ENCODE assay signal across 8 mouse cellular contexts in the genomic region with DNA sequence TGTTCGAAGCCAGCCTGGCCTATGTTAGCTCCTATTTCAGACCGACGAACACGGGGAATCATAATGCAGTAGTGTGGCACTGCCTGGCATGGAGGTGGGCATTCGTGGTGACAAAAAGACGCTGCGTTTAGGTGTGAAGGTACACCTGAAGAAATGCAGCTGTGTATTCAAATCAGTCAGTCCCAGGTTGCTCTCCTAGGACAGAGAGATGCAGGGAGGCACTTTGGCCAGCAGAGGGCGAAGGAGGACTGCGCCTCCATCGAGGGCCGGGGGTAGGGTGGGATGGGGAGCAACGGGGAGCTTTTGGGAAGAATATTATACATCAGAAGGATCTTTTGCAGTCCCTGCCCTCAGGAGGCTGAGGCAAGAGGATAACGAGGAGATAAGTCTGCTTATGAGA. TPM values are rescaled to one million over a fixed set of nuclear protein-coding genes. Genes with fewer than 3 reads are reported as not detected.
DNase-seq lines count a peak whose midpoint lies in the region; ATAC-seq and TF ChIP-seq lines count a peak whose summit lies in the region.
"Had no signal": no experiment of that assay in that cellular context is flagged by ENCODE, and none has a peak within 500 bp of the region (broad histone marks: within the 10 kb centered on the region; RNA-seq: fewer than 3 reads in every experiment).

No protein-coding gene starts in this region.

- no peaks in the 10 kb centered on the region for H3K9me3 ChIP-seq in kidney, embryonic 14.5 days (ENCODE audit: control insufficient read depth, low read length)
- H3K9me3 ChIP-seq: neural tube, embryonic 12.5 days had no signal

- no peaks in the 10 kb centered on the region for H3K4me1 ChIP-seq in kidney, adult 2 months (ENCODE audit: control insufficient read depth, insufficient read depth, low read length)
- H3K4me1 ChIP-seq in kidney, embryonic 14.5 days (ENCODE audit: control insufficient read depth, insufficient read depth, low read length) = no peaks in the 10 kb centered on the region
- no peaks in the 10 kb centered on the region for H3K4me1 ChIP-seq in cortical plate, adult 2 months (ENCODE audit: control insufficient read depth, insufficient read depth, low read length)

- no peak; the same call in 1 of the 2 replicates for ATAC-seq in kidney, embryonic 14.5 days (ENCODE audit: low FRiP score, low TSS enrichment)
- peak; percentile 54 for ATAC-seq in inflammation-experienced regulatory T-cells, adult 6 months
- ATAC-seq in neutrophil, adult 5-6 weeks (ENCODE audit: extremely low read depth, insufficient number of reproducible peaks, low FRiP score, poor library complexity, severe bottlenecking) = peak; percentile 69

- no peaks in the 10 kb centered on the region for H3K27me3 ChIP-seq in kidney, adult 2 months (replicated peaks; ENCODE audit: control insufficient read depth, insufficient read depth, low read length)
- H3K27me3 ChIP-seq in kidney, embryonic 14.5 days (ENCODE audit: control insufficient read depth, insufficient read depth, low read length) = peaks cover 10% of the 10 kb centered on the region

- no peak for TF ChIP-seq POLR2A in kidney, adult 2 months (IDR thresholded peaks at IDR 0.05; ENCODE audit: low read depth, low read length)
- no peak for TF ChIP-seq POLR2A in cortical plate, adult 2 months (IDR thresholded peaks at IDR 0.05; ENCODE audit: extremely low read depth, insufficient read depth, low read length)

- TF ChIP-seq CTCF in kidney, adult 2 months (conservative IDR thresholded peaks at IDR 0.05; ENCODE audit: insufficient read depth, insufficient read length, low read depth, low read length) = peak; percentile 83
- TF ChIP-seq CTCF in cortical plate, adult 2 months (IDR thresholded peaks at IDR 0.05; ENCODE audit: extremely low read depth, insufficient read depth, low read length) = peak; percentile 81

- H3K4me3 ChIP-seq in kidney, adult 2 months (ENCODE audit: insufficient read depth, low read depth, low read length) = no peak overlapping the region
- no peak overlapping the region for H3K4me3 ChIP-seq in kidney, embryonic 14.5 days (ENCODE audit: low read length)
- no peak overlapping the region for H3K4me3 ChIP-seq in cortical plate, adult 2 months (ENCODE audit: insufficient read depth, low read length)
- H3K4me3 ChIP-seq: neural tube, embryonic 12.5 days had no signal

- no peak overlapping the region for H3K27ac ChIP-seq in kidney, adult 2 months (ENCODE audit: insufficient read depth, low read depth, low read length)
- no peak overlapping the region for H3K27ac ChIP-seq in kidney, embryonic 14.5 days (ENCODE audit: low read depth, low read length)
- H3K27ac ChIP-seq in cortical plate, adult 2 months (ENCODE audit: insufficient read depth, low read length) = no peak overlapping the region
- H3K27ac ChIP-seq: neural tube, embryonic 12.5 days had no signal

- no peak overlapping the region for H3K4me2 ChIP-seq in kidney, embryonic 14.5 days (replicated peaks; ENCODE audit: low read depth, low read length)
- H3K4me2 ChIP-seq: neural tube, embryonic 12.5 days had no signal

- H3K36me3 ChIP-seq in kidney, adult 2 months (ENCODE audit: control insufficient read depth, insufficient read depth, low read length) = no peaks in the 10 kb centered on the region
- no peaks in the 10 kb centered on the region for H3K36me3 ChIP-seq in kidney, embryonic 14.5 days (ENCODE audit: control insufficient read depth, insufficient read depth, low read length)
- H3K36me3 ChIP-seq: neural tube, embryonic 12.5 days had no signal

- DNase-seq in kidney, adult 2 months = peak; percentile 37
- DNase-seq in 3134 (ENCODE audit: extremely low read depth, insufficient read length, low spot score) = peak; percentile 55
- peak; percentile 71 to 72 for DNase-seq in B cell, adult 2 months

- WGBS in kidney, adult 2 months = 21% methylated on average over 13 of the region's 13 CpGs
- 21% methylated on average over 13 of the region's 13 CpGs for WGBS in kidney, embryonic 14.5 days

- H3K9ac ChIP-seq in kidney, embryonic 14.5 days (ENCODE audit: low read depth, low read length) = no peak overlapping the region
- H3K9ac ChIP-seq: neural tube, embryonic 12.5 days had no signal

RNA-seq across cellular contexts. Expression of a gene that starts 5.9 kb away (rescaled TPM):
- 10.4 and 13.2 TPM in 2 replicates for polyA plus RNA-seq in kidney, adult 2 months (2012; rRNA removed)
- 40.4 and 40.8 TPM in 2 replicates for polyA plus RNA-seq in kidney, embryonic 14.5 days (2014; fragmentation: Nextera tagmentation; extraction: Ambion mirVana)
- 1.4 and 1.8 TPM in 2 replicates for polyA plus RNA-seq in cortical plate, adult 2 months (2012; rRNA removed)
- not detected for polyA plus RNA-seq in inflammation-experienced regulatory T-cells, adult 6 months (2017; shearing (Covaris generic))
- 2.9 and 3.1 TPM in 2 replicates for total RNA-seq in neutrophil, adult 5-6 weeks (2017)

RNA-seq across cellular contexts. Expression of a gene that starts 39.4 kb away (rescaled TPM):
- polyA plus RNA-seq in kidney, adult 2 months (2012; rRNA removed) = 26.5 and 31.5 TPM in 2 replicates
- polyA plus RNA-seq in kidney, embryonic 14.5 days (2014; fragmentation: Nextera tagmentation; extraction: Ambion mirVana) = 10.8 and 17.4 TPM in 2 replicates
- polyA plus RNA-seq in cortical plate, adult 2 months (2012; rRNA removed) = 62.9 and 63.2 TPM in 2 replicates
- polyA plus RNA-seq in inflammation-experienced regulatory T-cells, adult 6 months (2017; shearing (Covaris generic)) = 10 to 100 TPM in 2 of 3 experiments, 1 to 10 TPM in 1; 9.6 to 16.5 (median 12.2) TPM
- total RNA-seq in neutrophil, adult 5-6 weeks (2017) = 9.5 and 9.7 TPM in 2 replicates

RNA-seq across cellular contexts. Expression of a gene that starts 39.7 kb away (rescaled TPM):
- polyA plus RNA-seq in kidney, adult 2 months (2012; rRNA removed) = 97.9 and 98.2 TPM in 2 replicates
- 79.1 and 98.3 TPM in 2 replicates for polyA plus RNA-seq in kidney, embryonic 14.5 days (2014; fragmentation: Nextera tagmentation; extraction: Ambion mirVana)
- 98.0 and 102 TPM in 2 replicates for polyA plus RNA-seq in cortical plate, adult 2 months (2012; rRNA removed)
- 100 to 1,000 TPM; 145 to 194 (median 193) TPM for polyA plus RNA-seq in inflammation-experienced regulatory T-cells, adult 6 months (2017; shearing (Covaris generic))
- 86.2 and 103 TPM in 2 replicates for total RNA-seq in neutrophil, adult 5-6 weeks (2017)
